Mouse (Mus musculus): ENCODE measurements around the gene Col23a1.

The Col23a1 gene

DNA sequence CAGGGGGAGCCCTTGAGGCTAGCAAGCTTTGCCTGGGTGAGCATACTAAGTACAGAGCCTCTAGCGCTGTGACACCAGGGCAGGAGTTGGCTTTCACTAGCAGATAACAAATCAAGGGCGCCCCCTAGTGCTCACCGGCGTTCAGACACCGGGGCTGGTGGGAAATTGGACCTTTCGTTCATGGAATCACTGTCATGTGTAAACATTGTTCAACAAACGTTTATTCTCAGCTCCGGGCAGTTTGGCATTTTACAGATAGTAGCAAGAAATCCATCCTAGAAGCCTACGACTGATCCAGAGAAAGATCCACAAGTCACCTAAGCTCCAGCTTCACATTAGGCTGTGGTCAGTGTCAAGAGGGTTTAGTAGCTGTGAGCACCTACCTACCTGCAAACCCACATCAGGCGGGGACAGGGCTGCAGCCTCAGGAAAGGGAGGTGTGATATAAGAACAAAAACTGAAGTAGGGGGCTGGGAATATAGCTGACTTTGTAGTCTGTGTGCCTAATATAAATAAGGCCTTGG, 250.1 kb downstream of the Col23a1 start:
- peak; percentile 87 to 89 for DNase-seq (ENCODE audit: low spot score in 2 of 2)

DNA sequence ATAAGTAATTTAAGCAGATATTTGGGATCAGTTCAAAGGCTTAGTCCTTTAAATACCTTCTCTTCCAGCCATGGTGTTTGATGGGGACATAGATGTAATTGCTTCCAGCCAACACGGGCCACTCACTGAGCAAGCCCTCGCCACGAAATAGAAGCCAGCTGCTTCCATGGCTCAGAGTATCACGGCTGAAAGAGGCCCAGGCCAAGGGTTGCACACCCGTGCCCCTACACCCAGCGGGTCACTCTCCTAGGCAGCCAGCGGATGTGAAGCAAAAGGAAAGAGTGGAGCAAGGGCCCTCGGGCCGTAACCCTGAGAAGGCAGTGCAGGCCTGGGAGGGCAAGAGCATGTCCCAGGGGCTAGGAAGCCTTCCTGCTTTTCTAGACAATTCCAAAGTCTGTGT, 252.7 kb downstream of the Col23a1 start:
- DNase-seq (ENCODE audit: low spot score in 2 of 2) = no peak

DNA sequence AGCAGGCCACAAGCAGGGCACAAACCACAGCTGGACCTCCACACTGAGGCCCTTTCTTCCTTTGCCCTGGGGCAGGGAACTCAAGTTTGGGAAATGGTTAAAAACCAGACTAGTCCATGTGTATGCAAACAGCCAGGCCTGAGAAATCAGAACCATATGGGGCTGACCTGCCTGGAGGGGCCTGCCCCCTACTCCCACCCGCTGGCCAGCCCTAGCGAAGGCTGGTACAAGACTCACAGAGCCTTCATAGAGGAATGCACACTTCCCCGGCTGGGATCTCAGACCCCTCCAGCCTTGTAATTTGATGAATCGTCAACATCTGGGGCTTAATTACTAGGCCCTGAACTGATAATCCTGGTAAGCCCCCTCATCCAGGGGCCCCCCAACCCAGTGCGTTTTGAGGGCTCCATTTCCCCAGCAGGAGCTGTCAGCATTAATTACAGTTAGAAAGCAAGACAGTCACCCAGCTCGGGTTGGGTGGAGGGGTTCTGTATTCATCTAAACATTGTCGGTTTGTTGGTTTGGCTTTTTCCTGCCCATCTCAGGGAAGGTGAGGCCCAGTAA, 253.8 kb downstream of the Col23a1 start:
- no peak for DNase-seq (ENCODE audit: low spot score in 2 of 2)

DNA sequence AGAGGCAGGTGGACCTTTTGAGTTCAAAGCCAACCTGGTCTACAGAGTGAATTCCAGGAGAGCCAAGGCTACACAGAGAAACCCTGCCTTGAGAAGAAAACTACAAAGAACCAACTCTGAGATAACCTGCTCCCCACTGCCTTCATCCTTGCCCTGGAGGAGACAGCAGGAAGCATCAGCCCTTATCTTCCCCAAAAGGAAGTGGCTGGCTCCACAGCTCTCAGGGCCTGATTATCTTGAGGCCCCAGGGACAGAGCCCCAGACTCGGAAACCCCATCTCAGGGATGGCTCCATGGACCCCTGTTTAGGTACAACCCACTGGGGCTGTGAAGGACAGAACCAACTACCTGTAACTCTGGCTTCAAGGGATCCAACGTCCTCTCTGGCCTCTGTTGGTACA, 254.7 kb downstream of the Col23a1 start:
- DNase-seq (ENCODE audit: low spot score in 2 of 2) = no peak

DNA sequence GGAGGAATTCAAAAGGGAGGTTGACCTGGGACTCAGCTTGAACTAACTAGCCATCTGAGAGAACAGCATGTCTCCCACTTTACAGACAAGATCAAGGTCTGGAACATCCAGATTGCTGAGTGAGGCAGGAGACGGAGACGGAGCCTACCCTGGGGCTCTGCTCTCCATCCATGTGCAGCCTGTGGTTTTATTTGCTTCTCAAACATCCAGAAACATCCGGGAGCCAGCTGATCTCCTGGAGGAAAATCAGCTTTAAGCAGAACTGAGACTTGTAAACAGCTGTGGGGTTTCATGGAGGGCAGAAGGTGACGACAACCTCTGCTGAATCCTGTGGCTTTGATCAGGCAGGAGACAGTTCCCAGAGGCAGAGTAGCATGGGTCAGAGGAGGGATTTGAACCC, 256.1 kb downstream of the Col23a1 start:
- no peak for DNase-seq (ENCODE audit: low spot score in 2 of 2)

DNA sequence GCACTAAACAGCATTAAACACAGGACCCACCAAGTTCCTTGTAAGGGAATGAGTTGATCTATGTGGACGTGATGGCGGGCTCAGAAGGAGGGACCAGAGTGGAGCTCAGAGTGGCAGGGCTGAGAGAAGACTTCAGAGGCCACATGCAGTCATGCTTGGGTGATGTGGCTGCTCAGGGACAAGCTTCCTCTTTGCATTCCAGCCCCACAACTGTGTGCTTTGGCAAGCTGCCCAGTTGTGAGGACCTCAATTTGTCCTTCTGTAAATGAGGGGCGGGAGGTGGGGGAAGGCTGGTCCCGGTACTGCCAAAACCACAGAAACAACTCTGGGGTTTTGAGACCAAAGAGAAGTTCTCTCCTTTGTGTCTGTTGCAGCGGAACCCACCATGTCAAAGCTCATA, 261.5 kb downstream of the Col23a1 start:
- DNase-seq (ENCODE audit: low spot score in 2 of 2) = no peak

DNA sequence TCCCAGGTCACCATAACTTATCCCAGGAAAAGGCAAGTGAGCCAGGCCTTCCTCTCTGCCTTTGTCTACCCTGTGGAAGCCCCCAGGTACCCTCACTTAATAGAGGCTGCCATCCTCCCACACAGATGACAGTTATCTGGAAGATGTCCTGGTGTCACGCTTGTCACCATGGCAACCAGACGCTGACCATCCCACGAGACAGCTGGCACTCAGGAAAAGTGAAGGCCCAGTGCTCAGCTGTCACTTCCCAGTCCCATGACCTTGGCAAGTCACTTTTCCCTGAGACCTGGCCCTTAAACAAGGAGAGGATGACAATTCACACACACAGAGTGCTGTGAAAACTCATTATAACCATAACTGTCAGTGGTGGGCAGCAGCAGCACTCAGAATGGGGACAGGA, 262.4 kb downstream of the Col23a1 start:
- no peak for DNase-seq (ENCODE audit: low spot score in 2 of 2)

DNA sequence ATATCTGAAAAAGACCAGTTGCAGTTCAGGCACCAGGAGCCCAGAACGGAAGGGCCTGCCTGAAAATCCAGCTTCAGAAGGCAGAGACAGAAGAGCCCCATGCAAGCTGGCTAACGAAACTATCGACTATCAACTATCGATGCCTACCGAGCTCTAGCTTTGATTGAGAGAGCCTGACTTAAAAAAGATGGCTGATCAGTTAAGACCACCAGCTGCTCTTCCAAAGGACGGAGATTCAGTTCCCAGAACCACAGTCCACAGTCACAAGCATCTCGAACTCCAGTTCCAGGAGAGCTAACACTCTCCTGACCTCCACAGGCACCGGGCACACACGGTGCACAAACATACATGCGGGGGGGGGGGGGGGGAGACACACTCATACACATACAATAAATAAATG, 264.9 kb downstream of the Col23a1 start:
- DNase-seq (ENCODE audit: low spot score in 2 of 2) = no peak

DNA sequence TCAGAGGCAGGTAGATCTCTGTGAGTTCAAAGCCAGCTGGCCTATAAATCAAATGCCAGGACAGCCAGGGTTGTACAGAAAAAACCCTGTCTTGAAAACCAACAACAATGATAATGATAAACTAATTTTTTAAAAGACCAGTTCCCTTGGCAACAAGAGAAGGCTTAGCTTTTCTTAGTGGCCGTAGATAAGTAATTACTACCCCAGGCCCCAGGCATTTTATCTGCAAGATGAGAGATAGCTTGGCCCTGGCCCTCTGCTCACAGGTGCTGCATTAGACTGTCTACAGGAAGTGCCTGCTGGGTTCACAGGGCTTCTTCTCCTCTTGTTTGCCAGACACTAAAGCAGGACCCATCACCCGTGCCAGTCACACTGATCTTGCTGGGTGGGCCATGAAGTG, 265.3 kb downstream of the Col23a1 start:
- no peak for DNase-seq (ENCODE audit: low spot score in 2 of 2)

DNA sequence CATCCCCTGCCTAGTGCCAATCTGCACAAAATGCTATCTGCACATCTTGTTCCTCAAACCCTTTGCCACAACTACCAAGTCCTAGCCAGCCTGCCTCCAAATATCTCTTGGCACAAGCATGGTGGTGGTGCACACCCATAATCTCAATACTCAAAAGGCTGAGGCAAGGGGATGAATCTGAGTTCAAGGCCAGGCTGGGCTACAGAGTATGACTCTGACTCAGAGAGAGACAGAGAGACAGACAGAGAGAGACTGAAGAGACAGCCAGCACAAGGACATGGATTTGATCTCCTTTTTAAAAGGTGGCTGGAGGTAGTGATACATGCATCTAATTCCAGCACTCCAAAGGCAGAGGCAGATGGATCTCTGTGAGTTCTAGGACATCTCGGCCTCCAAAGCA, 273.6 kb downstream of the Col23a1 start:
- no peak for DNase-seq (ENCODE audit: low spot score in 2 of 2)

DNA sequence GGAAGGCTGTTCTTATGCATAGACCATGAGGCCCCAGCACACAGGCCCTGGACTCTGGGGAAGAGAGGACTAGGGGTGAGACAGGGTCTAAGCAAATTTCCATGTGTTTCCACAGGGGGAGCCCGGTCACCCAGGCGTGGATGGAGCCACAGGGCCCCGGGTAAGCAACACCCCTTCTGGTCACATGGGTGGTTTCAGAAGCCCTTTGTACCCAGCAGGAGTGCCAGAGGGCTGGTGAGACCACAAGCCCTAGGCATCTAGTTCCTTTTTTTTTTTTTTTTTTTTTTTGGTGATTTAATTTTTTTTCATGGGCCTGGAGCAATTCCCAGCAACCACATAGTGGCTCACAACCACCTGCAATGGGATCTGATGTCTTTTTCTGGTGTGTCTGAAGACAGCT, 275.3 kb downstream of the Col23a1 start:
- no peak for DNase-seq (ENCODE audit: low spot score in 2 of 2)

DNA sequence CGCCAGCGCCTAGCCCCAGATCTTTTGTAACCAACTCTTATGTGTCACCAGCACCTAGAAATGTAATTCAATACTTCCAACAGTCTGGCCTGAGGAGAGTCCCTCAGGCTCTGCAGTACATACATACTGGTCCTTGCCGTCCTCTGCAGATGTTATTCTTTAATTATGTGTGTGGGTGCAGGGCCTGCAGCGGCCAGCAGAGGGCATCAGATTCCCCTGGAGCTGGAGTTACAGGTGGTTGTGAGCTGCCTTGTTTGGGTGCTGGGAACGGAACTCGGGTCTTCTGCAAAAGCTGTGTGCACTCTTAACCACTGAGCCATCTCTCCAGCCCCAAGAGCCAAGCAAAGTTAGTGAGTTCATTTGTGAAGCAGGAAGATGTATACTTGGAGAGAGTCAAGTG, 276.2 kb downstream of the Col23a1 start:
- DNase-seq (ENCODE audit: low spot score in 2 of 2) = no peak

DNA sequence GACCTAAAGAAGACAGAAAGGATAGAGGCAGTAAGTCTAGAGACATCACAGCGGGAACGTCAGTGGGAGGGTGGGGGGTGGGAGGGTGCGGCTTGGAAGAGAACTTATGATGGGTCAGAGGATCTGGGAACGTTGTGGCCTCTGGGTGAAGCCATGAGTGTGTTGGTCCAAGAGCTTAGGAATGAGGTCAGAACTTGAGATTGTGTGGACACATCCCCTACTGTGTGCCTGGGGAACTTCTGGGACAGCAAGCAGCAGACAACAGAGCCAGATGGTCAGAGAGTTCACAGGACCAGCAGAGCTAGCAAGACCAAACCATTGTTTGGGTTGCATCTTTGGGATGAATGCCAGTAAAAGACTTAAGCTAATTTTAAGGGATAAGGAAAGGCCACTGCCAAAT, 279.1 kb downstream of the Col23a1 start:
- DNase-seq (ENCODE audit: low spot score in 2 of 2) = no peak

DNA sequence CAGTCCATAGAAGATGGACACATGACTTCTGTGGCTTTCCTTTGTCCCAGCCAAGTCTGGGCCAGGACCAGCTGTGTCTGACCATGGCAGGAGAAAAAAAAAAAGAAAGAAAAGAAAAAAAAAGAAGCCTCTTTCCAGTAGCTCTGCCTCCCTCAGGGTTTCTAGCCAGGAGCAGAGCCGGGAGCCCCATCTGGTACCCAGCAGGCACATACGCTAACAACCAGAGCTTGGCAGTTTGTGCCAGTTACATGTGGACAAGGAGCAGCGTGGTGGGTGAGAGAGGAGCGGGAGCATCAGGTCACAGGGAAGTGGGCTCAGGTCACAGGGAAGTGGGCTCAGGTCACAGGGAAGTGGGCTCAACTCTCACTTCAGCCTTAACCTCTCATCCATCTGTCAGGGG, 286.7 kb downstream of the Col23a1 start:
- DNase-seq (ENCODE audit: low spot score in 2 of 2) = no peak

DNA sequence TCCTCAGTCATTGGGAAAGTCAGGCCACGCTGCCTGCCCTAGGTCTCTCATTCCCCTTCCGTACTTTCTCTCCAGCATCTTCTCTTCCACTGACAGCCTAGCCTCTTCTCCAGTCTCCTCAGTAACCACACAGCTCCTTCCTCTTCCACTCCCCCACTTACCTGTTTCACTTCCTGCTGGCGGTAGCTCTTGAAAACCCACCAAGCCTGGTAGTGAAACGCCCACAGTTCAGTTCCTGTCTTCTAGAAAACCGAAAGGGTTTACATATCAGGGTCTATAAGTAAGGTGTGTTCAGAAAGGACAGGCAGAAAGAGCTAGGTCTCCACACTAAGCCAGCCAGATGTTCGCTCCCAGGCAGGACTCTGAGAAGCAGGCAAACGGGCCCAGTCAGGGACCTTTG, 287.9 kb downstream of the Col23a1 start:
- DNase-seq (ENCODE audit: low spot score in 2 of 2) = no peak

DNA sequence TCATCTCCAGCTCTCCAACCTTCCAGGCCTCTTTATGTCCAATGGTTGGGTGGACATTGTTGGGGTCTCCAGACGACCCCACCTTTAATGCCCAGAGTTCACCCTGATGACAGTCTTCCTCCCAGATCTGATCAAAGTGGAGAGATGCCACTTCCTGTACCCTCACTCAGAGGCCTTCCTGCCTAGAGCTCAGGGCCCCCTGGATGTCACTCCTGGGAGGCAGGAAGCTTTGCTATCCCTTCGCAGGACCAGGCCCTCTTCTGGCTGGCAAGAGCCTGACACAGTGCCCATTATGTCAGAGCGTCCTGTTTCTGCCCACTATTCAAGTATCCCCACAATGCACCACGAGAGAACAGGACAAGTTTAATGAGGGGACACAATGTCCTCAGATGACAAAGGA, 289.3 kb downstream of the Col23a1 start:
- no peak for DNase-seq (ENCODE audit: low spot score in 2 of 2)

DNA sequence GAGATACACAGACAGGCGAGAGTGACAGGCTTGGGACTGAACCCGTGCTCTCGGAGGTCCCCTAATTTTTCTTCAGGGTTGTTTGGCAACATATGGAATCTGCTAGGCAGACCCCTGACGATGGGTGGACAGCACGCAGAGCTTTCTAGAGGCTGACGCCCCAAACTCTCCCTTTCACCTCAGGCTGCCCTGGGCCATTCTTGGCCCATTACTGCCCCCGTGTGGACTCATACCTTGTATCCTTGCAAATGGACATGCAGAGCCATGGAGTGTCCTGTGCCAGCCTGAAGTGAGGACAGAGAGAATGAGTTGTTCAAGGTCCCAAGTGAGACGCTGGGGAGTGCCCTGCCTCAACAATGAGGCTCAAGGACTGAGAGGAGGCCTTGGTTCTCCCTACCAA, 293.0 kb downstream of the Col23a1 start:
- DNase-seq (ENCODE audit: low spot score in 2 of 2) = peak in 1 of 2 experiments; percentile 63

DNA sequence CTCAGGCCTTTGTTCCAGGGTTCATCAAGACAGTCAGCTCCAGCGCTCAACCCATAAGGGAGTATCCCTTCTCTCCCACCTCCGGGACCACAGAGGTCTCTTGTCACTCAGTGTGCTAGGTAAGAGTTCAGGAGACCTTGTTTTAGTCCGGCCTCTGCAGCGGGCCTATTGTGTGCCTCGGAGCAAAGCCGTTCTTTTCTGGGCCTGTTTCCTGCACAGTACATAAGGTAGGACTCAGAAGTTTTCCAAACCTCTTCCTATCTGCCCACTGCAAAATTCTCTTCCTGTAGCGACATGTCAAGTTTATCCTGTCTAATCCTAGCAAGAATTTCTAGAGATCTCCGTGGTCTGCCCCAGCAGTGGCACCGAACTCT, 294.3 kb downstream of the Col23a1 start:
- peak in 1 of 2 experiments; percentile 23 for DNase-seq (ENCODE audit: low spot score in 2 of 2)

DNA sequence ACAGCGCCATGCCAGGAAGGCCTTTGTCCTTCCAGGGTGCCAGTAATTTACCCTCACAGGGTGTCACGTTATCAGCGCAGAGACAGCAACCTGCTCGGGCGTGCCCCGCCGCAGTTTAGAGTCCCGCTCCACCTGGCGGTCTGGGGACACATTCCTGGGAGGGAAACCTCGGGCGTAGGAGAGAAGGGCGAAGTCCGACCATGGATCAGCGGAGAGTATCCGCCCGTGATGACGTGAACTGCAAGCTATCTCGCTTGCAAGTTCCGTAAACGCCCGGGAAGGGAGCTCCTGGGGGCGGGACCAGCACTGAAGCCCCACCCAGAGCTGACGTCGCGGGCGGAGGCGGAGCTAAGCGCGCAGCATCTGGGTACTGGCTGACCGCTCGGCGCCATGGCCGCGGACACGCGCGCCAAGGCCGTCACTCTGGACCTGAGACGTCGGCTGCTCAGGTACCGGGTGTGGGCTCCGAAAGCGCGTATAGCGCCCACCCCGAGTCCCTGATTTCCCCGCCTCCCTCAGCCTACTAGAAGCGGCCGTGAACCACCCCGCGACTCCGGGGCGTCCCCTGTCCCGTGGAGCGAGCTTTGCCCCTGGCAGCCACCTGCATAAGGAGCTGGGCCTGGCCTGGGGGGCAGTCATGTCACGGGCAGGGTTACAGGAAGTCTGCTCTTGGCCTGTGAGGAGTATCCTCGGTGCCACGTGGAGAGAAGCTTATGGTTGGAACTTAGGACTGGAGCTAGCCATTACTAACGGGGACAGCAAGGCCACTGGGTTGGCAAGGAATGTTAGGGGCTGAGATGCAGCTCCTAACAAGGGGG, 294.9 kb downstream of the Col23a1 start, which contains the start of gene Phykpl:
Gene Phykpl, plus strand, starts transcription at position 327 of the 818 bp plus-strand sequence.
- peak; percentile 89 to 93 for DNase-seq (ENCODE audit: low spot score in 2 of 2)

DNA sequence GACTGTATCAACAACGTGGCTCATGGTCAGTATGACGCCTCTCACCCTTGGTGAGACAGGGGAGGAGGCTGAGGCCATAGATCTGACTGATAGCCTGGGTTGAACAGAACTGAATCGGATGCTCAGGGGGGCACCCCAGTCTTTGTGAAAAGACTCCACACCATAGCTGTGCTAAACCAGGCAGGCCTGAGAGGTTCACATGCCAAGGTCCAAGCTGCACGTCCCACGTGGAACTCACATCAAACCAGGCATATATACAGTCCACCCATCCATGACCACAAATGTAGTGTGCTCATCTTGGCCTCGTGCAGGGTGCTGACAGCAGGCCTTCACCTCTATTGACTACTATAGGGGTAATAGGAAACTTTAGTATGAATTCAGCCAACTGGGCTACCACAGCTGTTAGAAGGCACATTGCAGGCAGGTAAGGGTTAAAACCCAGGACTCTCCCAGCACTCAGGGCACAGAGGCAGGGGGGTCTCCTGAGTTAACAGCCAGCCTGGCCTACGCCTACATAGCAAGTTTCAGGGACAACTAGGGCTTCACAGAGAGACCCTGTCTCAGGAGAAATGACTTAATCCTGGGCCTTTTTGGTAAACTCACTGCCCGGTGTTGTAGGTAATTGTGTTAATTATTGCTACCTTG, 296.0 kb downstream of the Col23a1 start:
- DNase-seq (ENCODE audit: low spot score in 2 of 2) = no peak

DNA sequence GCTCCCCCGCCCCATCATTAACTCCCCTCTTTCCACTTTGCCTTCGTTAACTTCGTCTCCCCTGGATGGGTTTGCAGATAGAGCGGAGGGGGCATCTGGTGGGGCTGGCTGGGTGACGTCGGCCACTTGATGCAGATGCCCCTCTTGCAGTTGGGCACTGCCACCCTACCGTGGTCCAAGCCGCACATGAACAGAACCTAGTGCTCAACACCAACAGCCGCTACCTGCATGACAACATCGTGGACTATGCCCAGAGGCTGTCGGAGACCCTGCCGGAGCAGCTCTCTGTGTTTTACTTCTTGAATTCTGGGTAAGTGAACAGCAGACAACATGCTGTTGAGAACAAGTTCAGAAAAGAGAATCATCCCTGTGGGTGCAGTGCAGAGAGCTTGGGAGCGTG, 296.7 kb downstream of the Col23a1 start:
- no peak for DNase-seq (ENCODE audit: low spot score in 2 of 2)

DNA sequence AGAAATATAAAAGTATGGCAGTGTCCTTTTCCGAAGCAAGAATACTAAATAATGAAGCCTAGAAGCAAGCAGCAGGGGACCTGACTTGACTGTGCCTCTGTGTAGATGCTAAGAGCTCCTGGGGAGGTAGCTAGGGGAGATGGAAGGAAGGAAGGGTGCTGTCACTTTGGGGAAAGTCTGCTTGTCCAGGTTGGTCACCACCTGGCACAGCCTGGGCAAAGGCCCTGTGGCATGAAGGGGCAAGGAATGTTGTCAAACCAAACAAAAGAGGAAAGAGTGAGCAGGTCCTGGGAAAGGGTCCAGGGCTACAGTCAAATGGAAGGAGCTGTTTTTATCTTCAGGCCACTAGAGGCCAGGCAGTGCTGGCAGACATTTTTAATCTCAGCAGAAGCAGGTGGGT, 297.3 kb downstream of the Col23a1 start:
- no peak for DNase-seq (ENCODE audit: low spot score in 2 of 2)

DNA sequence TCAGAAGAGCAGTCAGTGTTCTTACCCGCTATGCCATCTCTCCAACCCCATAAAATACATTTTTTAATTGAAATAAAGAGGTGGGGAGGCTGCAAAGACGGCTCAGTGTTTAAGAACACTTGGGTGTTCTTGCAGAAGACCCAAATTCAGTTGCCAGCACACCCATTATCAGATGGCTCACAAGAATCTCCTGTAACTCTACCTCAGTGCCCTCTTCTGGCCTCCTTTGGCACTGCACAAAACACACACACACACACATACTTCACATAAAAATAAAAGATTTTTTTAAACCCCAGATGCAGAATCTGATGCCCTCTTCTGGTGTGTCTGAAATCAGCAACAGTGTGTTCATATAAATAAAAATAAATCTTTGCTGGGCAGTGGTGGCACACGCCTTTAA, 299.1 kb downstream of the Col23a1 start:
- no peak for DNase-seq (ENCODE audit: low spot score in 2 of 2)

Measured in frontal cortex, postnatal 10 days (tissue).